Mouse (Mus musculus): ENCODE results near the gene Nxpe4. TPM values are rescaled to one million over a fixed set of nuclear protein-coding genes. Genes with fewer than 3 reads are reported as not detected.
A peak's percentile ranks its signal among the peaks of the same experiment; 100 is the strongest.

The Nxpe4 gene
- polyA plus RNA-seq, 1 experiment from 2014 or later: 7.9 TPM

GRCm38 (mm10) chr9:48311241-48311640 is 149.4 kb downstream of the Nxpe4 start:
- H3K36me3 ChIP-seq (ENCODE audit: control insufficient read depth, insufficient read depth, low read length): no peaks in the 10 kb centered on the region
- ATAC-seq (replicated peaks; ENCODE audit: low FRiP score): no peak
- WGBS: 88% methylated on average over 5 of the region's 5 CpGs

GRCm38 (mm10) chr9:48314194-48314593 is 152.4 kb downstream of the Nxpe4 start:
- ATAC-seq (replicated peaks; ENCODE audit: low FRiP score) (no peak), DNase-seq (ENCODE audit: low spot score) (peak; percentile 52)
- Histone ChIP-seq H3K9me3 (ENCODE audit: control insufficient read depth, low read length) (no peaks in the 10 kb centered on the region), H3K4me1 (replicated peaks; ENCODE audit: control insufficient read depth, insufficient read depth, low read length) (0 out of 2 replicates have a peak, but pooled peaks cover 4% of the 10 kb centered on the region), H3K4me3 (ENCODE audit: low read depth, low read length) (no peak overlapping the region), H3K27me3 (ENCODE audit: control insufficient read depth, insufficient read depth, low read length) (no peaks in the 10 kb centered on the region), H3K4me2 (ENCODE audit: low read depth, low read length, severe bottlenecking) (0 out of 2 replicates have a peak overlapping the region, but pooled peaks have one; percentile 6), H3K27ac (ENCODE audit: low read depth, low read length) (no peak overlapping the region), H3K36me3 (ENCODE audit: control insufficient read depth, insufficient read depth, low read length) (no peaks in the 10 kb centered on the region), H3K9ac (ENCODE audit: low read length) (no peak overlapping the region)
- WGBS: 13% methylated on average over 3 of the region's 3 CpGs

More at GRCm38 (mm10) chr9:48311241-48311640, 149.4 kb downstream of the Nxpe4 start:
- Histone ChIP-seq H3K4me1 (replicated peaks; ENCODE audit: control insufficient read depth, insufficient read depth, low read length) (0 out of 2 replicates have a peak, but pooled peaks cover 4% of the 10 kb centered on the region), H3K9me3 (ENCODE audit: control insufficient read depth, low read length) (no peaks in the 10 kb centered on the region), H3K9ac (ENCODE audit: low read length) (no peak overlapping the region), H3K27ac (ENCODE audit: low read depth, low read length) (no peak overlapping the region), H3K27me3 (ENCODE audit: control insufficient read depth, insufficient read depth, low read length) (no peaks in the 10 kb centered on the region), H3K4me2 (ENCODE audit: low read depth, low read length, severe bottlenecking) (no peak overlapping the region), H3K4me3 (ENCODE audit: low read depth, low read length) (no peak overlapping the region)
- no peak for DNase-seq (ENCODE audit: low spot score)

GRCm38 (mm10) chr9:48315825-48316224 is 154.0 kb downstream of the Nxpe4 start:
- Histone ChIP-seq H3K9me3 (ENCODE audit: control insufficient read depth, low read length) (no peaks in the 10 kb centered on the region), H3K4me3 (ENCODE audit: low read depth, low read length) (no peak overlapping the region)

GRCm38 (mm10) chr9:48326338-48326737 is 164.5 kb downstream of the Nxpe4 start:
- H3K4me1 ChIP-seq (replicated peaks; ENCODE audit: control insufficient read depth, insufficient read depth, low read length): no peaks in the 10 kb centered on the region
- DNase-seq (ENCODE audit: low spot score) (no peak), ATAC-seq (replicated peaks; ENCODE audit: low FRiP score) (no peak)
- WGBS: 93% methylated on average over 9 of the region's 9 CpGs
- H3K9me3 ChIP-seq (ENCODE audit: control insufficient read depth, low read length): no peaks in the 10 kb centered on the region
- no peaks in the 10 kb centered on the region for H3K36me3 ChIP-seq (ENCODE audit: control insufficient read depth, insufficient read depth, low read length)
- H3K27me3 ChIP-seq (ENCODE audit: control insufficient read depth, insufficient read depth, low read length): no peaks in the 10 kb centered on the region
- no peak overlapping the region for H3K27ac ChIP-seq (ENCODE audit: low read depth, low read length)
- H3K4me2 ChIP-seq (ENCODE audit: low read depth, low read length, severe bottlenecking): no peak overlapping the region
- no peak overlapping the region for H3K4me3 ChIP-seq (ENCODE audit: low read depth, low read length)
- no peak overlapping the region for H3K9ac ChIP-seq (ENCODE audit: low read length)

More at GRCm38 (mm10) chr9:48315825-48316224, 154.0 kb downstream of the Nxpe4 start:
- Histone ChIP-seq H3K4me2 (ENCODE audit: low read depth, low read length, severe bottlenecking) (no peak overlapping the region), H3K27me3 (ENCODE audit: control insufficient read depth, insufficient read depth, low read length) (no peaks in the 10 kb centered on the region), H3K27ac (ENCODE audit: low read depth, low read length) (no peak overlapping the region), H3K36me3 (ENCODE audit: control insufficient read depth, insufficient read depth, low read length) (no peaks in the 10 kb centered on the region), H3K9ac (ENCODE audit: low read length) (no peak overlapping the region), H3K4me1 (replicated peaks; ENCODE audit: control insufficient read depth, insufficient read depth, low read length) (0 out of 2 replicates have a peak, but pooled peaks cover 4% of the 10 kb centered on the region)
- DNase-seq (ENCODE audit: low spot score) (no peak), ATAC-seq (replicated peaks; ENCODE audit: low FRiP score) (no peak)
- WGBS: 86% methylated on average over 1 of the region's 1 CpGs

- ATAC-seq (replicated peaks; ENCODE audit: low FRiP score) (no peak), DNase-seq (ENCODE audit: low spot score) (no peak)
- no peak overlapping the region for H3K9ac ChIP-seq (ENCODE audit: low read length)
- WGBS: 94% methylated on average over 7 of the region's 7 CpGs
- H3K36me3 ChIP-seq (ENCODE audit: control insufficient read depth, insufficient read depth, low read length): no peaks in the 10 kb centered on the region
- no peaks in the 10 kb centered on the region for H3K9me3 ChIP-seq (ENCODE audit: control insufficient read depth, low read length)
- no peaks in the 10 kb centered on the region for H3K4me1 ChIP-seq (replicated peaks; ENCODE audit: control insufficient read depth, insufficient read depth, low read length)
- H3K4me2 ChIP-seq (ENCODE audit: low read depth, low read length, severe bottlenecking): no peak overlapping the region
- no peak overlapping the region for H3K27ac ChIP-seq (ENCODE audit: low read depth, low read length)
- no peak overlapping the region for H3K4me3 ChIP-seq (ENCODE audit: low read depth, low read length)
- H3K27me3 ChIP-seq (ENCODE audit: control insufficient read depth, insufficient read depth, low read length): no peaks in the 10 kb centered on the region
These were observed 167.8 kb downstream of the Nxpe4 start for GRCm38 (mm10) chr9:48329597-48329996.

GRCm38 (mm10) chr9:48338783-48339455 is 177.1 kb downstream of the Nxpe4 start:
- Histone ChIP-seq H3K4me3 (ENCODE audit: low read depth, low read length) (no peak overlapping the region), H3K9ac (ENCODE audit: low read length) (no peak overlapping the region), H3K4me2 (ENCODE audit: low read depth, low read length, severe bottlenecking) (no peak overlapping the region), H3K9me3 (ENCODE audit: control insufficient read depth, low read length) (no peaks in the 10 kb centered on the region), H3K27ac (ENCODE audit: low read depth, low read length) (no peak overlapping the region), H3K36me3 (ENCODE audit: control insufficient read depth, insufficient read depth, low read length) (no peaks in the 10 kb centered on the region), H3K27me3 (ENCODE audit: control insufficient read depth, insufficient read depth, low read length) (no peaks in the 10 kb centered on the region), H3K4me1 (replicated peaks; ENCODE audit: control insufficient read depth, insufficient read depth, low read length) (no peaks in the 10 kb centered on the region)
- WGBS: 83% methylated on average over 4 of the region's 4 CpGs
- ATAC-seq (replicated peaks; ENCODE audit: low FRiP score) (no peak), DNase-seq (ENCODE audit: low spot score) (no peak)

- Histone ChIP-seq H3K36me3 (ENCODE audit: control insufficient read depth, insufficient read depth, low read length) (no peaks in the 10 kb centered on the region), H3K4me1 (replicated peaks; ENCODE audit: control insufficient read depth, insufficient read depth, low read length) (no peaks in the 10 kb centered on the region), H3K9me3 (ENCODE audit: control insufficient read depth, low read length) (no peaks in the 10 kb centered on the region), H3K27me3 (ENCODE audit: control insufficient read depth, insufficient read depth, low read length) (no peaks in the 10 kb centered on the region), H3K27ac (ENCODE audit: low read depth, low read length) (no peak overlapping the region), H3K4me3 (ENCODE audit: low read depth, low read length) (no peak overlapping the region), H3K4me2 (ENCODE audit: low read depth, low read length, severe bottlenecking) (no peak overlapping the region), H3K9ac (ENCODE audit: low read length) (no peak overlapping the region)
- WGBS: 68% methylated on average over 5 of the region's 5 CpGs
- ATAC-seq (replicated peaks; ENCODE audit: low FRiP score) (no peak), DNase-seq (ENCODE audit: low spot score) (no peak)
These were observed 177.7 kb downstream of the Nxpe4 start for GRCm38 (mm10) chr9:48339563-48339962.

GRCm38 (mm10) chr9:48340708-48341380 is 179.0 kb downstream of the Nxpe4 start:
- no peaks in the 10 kb centered on the region for H3K27me3 ChIP-seq (ENCODE audit: control insufficient read depth, insufficient read depth, low read length)
- H3K4me3 ChIP-seq (ENCODE audit: low read depth, low read length): no peak overlapping the region
- no peak overlapping the region for H3K27ac ChIP-seq (ENCODE audit: low read depth, low read length)
- no peaks in the 10 kb centered on the region for H3K4me1 ChIP-seq (replicated peaks; ENCODE audit: control insufficient read depth, insufficient read depth, low read length)
- no peak overlapping the region for H3K4me2 ChIP-seq (ENCODE audit: low read depth, low read length, severe bottlenecking)
- 87% methylated on average over 10 of the region's 10 CpGs for WGBS
- no peaks in the 10 kb centered on the region for H3K9me3 ChIP-seq (ENCODE audit: control insufficient read depth, low read length)
- no peak overlapping the region for H3K9ac ChIP-seq (ENCODE audit: low read length)
- no peaks in the 10 kb centered on the region for H3K36me3 ChIP-seq (ENCODE audit: control insufficient read depth, insufficient read depth, low read length)
- ATAC-seq (replicated peaks; ENCODE audit: low FRiP score) (no peak), DNase-seq (ENCODE audit: low spot score) (no peak)

Measured in forebrain, embryonic 11.5 days (tissue).